Mouse (Mus musculus) intestine, postnatal 0 days (tissue): ENCODE measurements around the gene Tnnc2. TPM values are rescaled to one million over a fixed set of nuclear protein-coding genes. Genes with fewer than 3 reads are reported as not detected.

Source experiments
- ATAC-seq: fragments of 200-750 bp; cut with Nextera tagmentation; 2 replicates; pipeline ENCODE4 v1.8.0; 2017; ENCODE audit warnings: mild to moderate bottlenecking, moderate TSS enrichment, moderate library complexity
- H3K27ac ChIP-seq: fragments of 300-500 bp; sonication (generic); 2 replicates; pipeline ENCODE4 v1.5.1; 2014; ENCODE audit warnings: mild to moderate bottlenecking, low read depth, low read length, moderate library complexity
- H3K27me3 ChIP-seq: fragments of 300-500 bp; sonication (generic); replicated peaks from 2 replicates; pipeline ENCODE4 v1.6.1; 2014; ENCODE audit warnings: low read length, mixed read lengths; ENCODE audit not compliant: control insufficient read depth, insufficient read depth
- H3K36me3 ChIP-seq: fragments of 300-500 bp; sonication (generic); 2 replicates; pipeline ENCODE4 v1.6.1; 2014; ENCODE audit warnings: mild to moderate bottlenecking, moderate library complexity; ENCODE audit not compliant: control insufficient read depth, insufficient read depth
- H3K4me1 ChIP-seq: fragments of 300-500 bp; sonication (generic); replicated peaks from 2 replicates; pipeline ENCODE4 v1.6.1; 2014; ENCODE audit warnings: antibody characterized with exemption, low read length, mixed read lengths; ENCODE audit not compliant: control insufficient read depth, insufficient read depth
- H3K4me2 ChIP-seq: fragments of 300-500 bp; sonication (generic); replicated peaks from 2 replicates; pipeline ENCODE4 v1.6.1; 2014; ENCODE audit warnings: low read depth, mild to moderate bottlenecking, moderate library complexity
- H3K4me3 ChIP-seq: fragments of 300-500 bp; sonication (generic); 2 replicates; pipeline ENCODE4 v1.5.1; 2014; ENCODE audit warnings: low read depth, low read length
- H3K9ac ChIP-seq: fragments of 300-500 bp; sonication (generic); 2 replicates; pipeline ENCODE4 v1.6.1; 2014; ENCODE audit warnings: mild to moderate bottlenecking, low read depth, low read length
- H3K9me3 ChIP-seq: fragments of 300-500 bp; sonication (generic); 2 replicates; pipeline ENCODE4 v1.6.1; 2016; ENCODE audit warnings: mixed run types; ENCODE audit not compliant: control insufficient read depth
- CTCF ChIP-seq: sonication (generic); IDR thresholded peaks from 2 replicates; pipeline ENCODE4 v1.5.1; 2016; ENCODE audit warnings: low read depth, mild to moderate bottlenecking, control low read depth, antibody characterized with exemption, moderate library complexity
- WGBS: fragments of 180-500 bp; shearing (Covaris S2); extraction: QIAGEN DNeasy Blood & Tissue Kit; methylation state at CpG from one replicate; pipeline ENCODE4 v1.1.7; 2014; 5-methylcytosine and 5-hydroxymethylcytosine counted together
- polyA plus RNA-seq: library from polyadenylated mRNA; unstranded; fragments of >200 nt; fragmentation: Nextera tagmentation; extraction: Ambion mirVana; gene quantifications from 2 replicates; pipeline ENCODE4 v1.2.1, GENCODE M21; 2015

The Tnnc2 gene
- polyA plus RNA-seq, 1 experiment from 2014 or later = 0.51 TPM

DNA sequence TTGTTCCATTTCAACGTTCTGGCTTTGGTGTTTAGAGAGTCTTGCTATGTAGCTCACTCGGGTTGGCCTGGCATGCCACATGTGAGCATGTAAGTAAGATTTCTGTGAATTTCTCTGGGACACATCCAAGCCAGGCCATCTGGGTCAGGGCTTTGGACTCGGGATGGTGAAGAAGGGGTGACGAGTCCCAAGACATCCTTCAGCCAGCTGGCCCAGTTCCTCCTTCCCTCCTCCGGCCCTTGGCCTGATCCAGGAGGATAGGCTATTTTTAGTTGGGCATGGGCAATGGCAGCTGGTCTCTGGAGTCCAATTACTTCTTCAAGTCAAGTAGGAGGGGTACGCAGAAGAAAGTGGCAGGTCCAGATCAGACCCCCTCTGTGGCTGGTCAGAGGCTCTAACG is 958 bp downstream of the Tnnc2 start:
- H3K9me3 ChIP-seq = no peaks in the 10 kb centered on the region
- 77% methylated on average over 7 of the region's 7 CpGs for WGBS
- H3K9ac ChIP-seq = no peak overlapping the region
- no peak for TF ChIP-seq CTCF
- H3K27me3 ChIP-seq = no peaks in the 10 kb centered on the region
- no peak for ATAC-seq
- H3K27ac ChIP-seq = no peak overlapping the region
- H3K4me3 ChIP-seq = no peak overlapping the region
- H3K4me1 ChIP-seq = peaks cover under 1% of the 10 kb centered on the region; the same call in 1 of the 2 replicates
- no peak overlapping the region for H3K4me2 ChIP-seq
- H3K36me3 ChIP-seq = no peaks in the 10 kb centered on the region

- Histone ChIP-seq H3K9me3 (no peaks in the 10 kb centered on the region), H3K36me3 (no peaks in the 10 kb centered on the region), H3K4me1 (peaks cover 3% of the 10 kb centered on the region; the same call in 1 of the 2 replicates), H3K27ac (no peak overlapping the region), H3K9ac (no peak overlapping the region), H3K27me3 (no peaks in the 10 kb centered on the region), H3K4me3 (no peak overlapping the region), H3K4me2 (no peak overlapping the region)
- WGBS = 91% methylated on average over 11 of the region's 11 CpGs
- no peak for TF ChIP-seq CTCF
- ATAC-seq = no peak
Measured at GRCm38 (mm10) chr2:164778015-164778287, 1.8 kb downstream of the Tnnc2 start.

GRCm38 (mm10) chr2:164777246-164778014 is 2.3 kb downstream of the Tnnc2 start:
- Histone ChIP-seq H3K4me1 (peaks cover 3% of the 10 kb centered on the region; the same call in 1 of the 2 replicates), H3K27ac (no peak overlapping the region), H3K27me3 (no peaks in the 10 kb centered on the region), H3K4me2 (no peak overlapping the region), H3K9ac (no peak overlapping the region), H3K36me3 (0 out of 2 replicates have a peak, but pooled peaks cover under 1% of the 10 kb centered on the region), H3K9me3 (no peaks in the 10 kb centered on the region), H3K4me3 (no peak overlapping the region)
- WGBS = 81% methylated on average over 30 of the region's 30 CpGs
- TF ChIP-seq CTCF = no peak
- ATAC-seq = no peak

DNA sequence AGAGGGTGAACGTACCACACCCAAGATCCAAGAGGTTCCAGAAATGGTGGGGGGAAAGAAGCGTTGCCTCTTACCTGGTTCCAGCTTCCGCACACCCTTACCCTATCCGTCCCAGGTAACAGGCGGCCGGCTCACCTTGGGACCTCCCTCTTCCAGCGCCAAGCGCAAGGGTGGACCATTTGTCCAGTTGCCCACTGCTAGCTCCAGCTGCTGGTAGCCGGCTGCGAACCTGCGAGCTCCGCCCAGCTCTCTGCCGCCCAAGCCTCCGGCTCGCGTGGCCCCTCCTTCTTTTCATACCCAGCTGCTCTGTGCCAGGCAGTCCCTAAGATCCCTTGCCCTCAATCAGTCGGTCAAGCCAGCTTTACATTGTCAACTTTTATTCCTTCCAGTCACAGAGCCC is 3.0 kb downstream of the Tnnc2 start:
- Histone ChIP-seq H3K27ac (no peak overlapping the region), H3K27me3 (no peaks in the 10 kb centered on the region), H3K4me1 (peaks cover 6% of the 10 kb centered on the region; the same call in 1 of the 2 replicates), H3K4me2 (no peak overlapping the region), H3K9me3 (no peaks in the 10 kb centered on the region), H3K9ac (no peak overlapping the region), H3K4me3 (no peak overlapping the region), H3K36me3 (peaks cover 7% of the 10 kb centered on the region; the same call in 1 of the 2 replicates)
- no peak for TF ChIP-seq CTCF
- no peak for ATAC-seq
- 56% methylated on average over 17 of the region's 17 CpGs for WGBS

GRCm38 (mm10) chr2:164776130-164776529 is 3.6 kb downstream of the Tnnc2 start:
- Histone ChIP-seq H3K4me2 (no peak overlapping the region), H3K4me3 (no peak overlapping the region), H3K9ac (no peak overlapping the region), H3K36me3 (peaks cover 10% of the 10 kb centered on the region; the same call in 1 of the 2 replicates), H3K9me3 (no peaks in the 10 kb centered on the region), H3K4me1 (peaks cover 10% of the 10 kb centered on the region; the same call in 1 of the 2 replicates), H3K27ac (no peak overlapping the region), H3K27me3 (no peaks in the 10 kb centered on the region)
- ATAC-seq = no peak
- 69% methylated on average over 6 of the region's 6 CpGs for WGBS
- no peak for TF ChIP-seq CTCF

DNA sequence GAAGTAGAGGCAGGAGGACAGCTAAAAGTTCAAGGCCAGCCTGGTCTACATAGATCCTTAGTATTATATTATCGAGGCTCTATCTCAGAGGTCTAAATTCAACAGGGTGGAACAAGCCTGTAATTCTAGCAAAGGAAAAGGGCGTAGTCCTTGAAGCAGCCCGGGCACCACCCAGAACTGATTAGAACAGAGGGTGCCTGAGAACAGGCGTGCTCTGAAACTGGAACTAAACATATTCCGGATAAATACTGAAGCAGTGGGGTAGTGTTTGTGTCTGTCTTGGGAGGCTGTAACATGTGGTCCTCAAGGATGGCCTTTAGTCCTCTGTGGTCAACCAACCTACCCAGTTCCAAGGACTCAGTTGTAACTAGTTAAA is 5.8 kb downstream of the Tnnc2 start:
- WGBS = 43% methylated on average over 5 of the region's 5 CpGs
- no peak overlapping the region for H3K27ac ChIP-seq
- no peaks in the 10 kb centered on the region for H3K27me3 ChIP-seq
- H3K4me1 ChIP-seq = peaks cover 10% of the 10 kb centered on the region; the same call in 1 of the 2 replicates
- no peak for TF ChIP-seq CTCF
- no peak overlapping the region for H3K4me3 ChIP-seq
- H3K9ac ChIP-seq = no peak overlapping the region
- H3K4me2 ChIP-seq = no peak overlapping the region
- ATAC-seq = no peak
- H3K36me3 ChIP-seq = peaks cover 10% of the 10 kb centered on the region; the same call in 1 of the 2 replicates
- H3K9me3 ChIP-seq = no peaks in the 10 kb centered on the region
